Mouse (Mus musculus) MEL (cell line): ENCODE measurements around the gene Cxcr1.

Experiments
- CTCF ChIP-seq, 3 experiments: IDR thresholded peaks in 2 of 3; conservative IDR thresholded peaks in 1 of 3; 2 replicates each; pipeline ENCODE4 v1.5.1; 2011 to 2012; ENCODE audit warnings: low read length in 3 of 3, low read depth in 2 of 3, mild to moderate bottlenecking in 2 of 3, improper control_type of control experiment in 1 of 3, inconsistent platforms in 1 of 3, mixed read lengths in 1 of 3, moderate library complexity in 1 of 3; ENCODE audit not compliant: control insufficient read depth in 1 of 3, insufficient read depth in 1 of 3, poor library complexity in 1 of 3, severe bottlenecking in 1 of 3
- GATA1 ChIP-seq: IDR thresholded peaks from 2 replicates; pipeline ENCODE4 v1.6.1; 2011; ENCODE audit warnings: low read depth, low read length, improper control_type of control experiment
- KAT2A ChIP-seq: conservative IDR thresholded peaks from 2 replicates; pipeline ENCODE4 v1.6.1; 2012; ENCODE audit warnings: low read depth, low read length, improper control_type of control experiment, inconsistent platforms
- MAX ChIP-seq: IDR thresholded peaks from 2 replicates; pipeline ENCODE4 v1.6.1; 2011; ENCODE audit warnings: low read length, improper control_type of control experiment
- USF1 ChIP-seq: IDR thresholded peaks from 2 replicates; pipeline ENCODE4 v1.6.1; 2014; ENCODE audit warnings: low read depth, mild to moderate bottlenecking, inconsistent platforms, low read length, improper control_type of control experiment, moderate library complexity

GRCm38 (mm10) chr1:74235938-74236589, 41.6 kb upstream of the Cxcr1 start, which contains the start of gene Arpc2:
- TF ChIP-seq GATA1 = no peak
- TF ChIP-seq CTCF (IDR thresholded peaks at IDR 0.05 in 2 of 3, conservative IDR thresholded peaks at IDR 0.05 in 1 of 3; ENCODE audit: control insufficient read depth in 1 of 3, insufficient read depth in 1 of 3, low read depth in 2 of 3, low read length in 3 of 3, poor library complexity in 1 of 3, severe bottlenecking in 1 of 3) = no peak
- no peak for TF ChIP-seq MAX
- no peak for TF ChIP-seq KAT2A
- TF ChIP-seq USF1 = no peak
